In genomic region chr10:52926330-52926729, GRCm38 (mm10) we compare ENCODE assay signal across 35 mouse cellular contexts.
DNase-seq lines count a peak whose midpoint lies in the region; ATAC-seq and TF ChIP-seq lines count a peak whose summit lies in the region.
"Had no signal": no experiment of that assay in that cellular context is flagged by ENCODE, and none has a peak within 500 bp of the region (broad histone marks: within the 10 kb centered on the region; RNA-seq: fewer than 3 reads in every experiment).

No protein-coding gene starts in this region.

- no peak overlapping the region for H3K4me2 ChIP-seq in forebrain, embryonic 13.5 days
- no peak overlapping the region for H3K4me2 ChIP-seq in forebrain, embryonic 11.5 days (ENCODE audit: low read depth, low read length, severe bottlenecking)
- no peak overlapping the region for H3K4me2 ChIP-seq in midbrain, embryonic 14.5 days (ENCODE audit: low read length)
- H3K4me2 ChIP-seq in midbrain, embryonic 15.5 days: no peak overlapping the region
- H3K4me2 ChIP-seq: heart, embryonic 15.5 days; hindbrain, embryonic 13.5 days; neural tube, embryonic 15.5 days had no signal

- no peaks in the 10 kb centered on the region for H3K27me3 ChIP-seq in forebrain, embryonic 13.5 days
- H3K27me3 ChIP-seq in forebrain, embryonic 11.5 days (ENCODE audit: control insufficient read depth, insufficient read depth, low read length): no peaks in the 10 kb centered on the region
- no peaks in the 10 kb centered on the region for H3K27me3 ChIP-seq in midbrain, embryonic 14.5 days (ENCODE audit: control insufficient read depth, insufficient read depth, low read length)
- no peaks in the 10 kb centered on the region for H3K27me3 ChIP-seq in midbrain, embryonic 15.5 days (replicated peaks)
- H3K27me3 ChIP-seq: CH12.LX; heart, embryonic 15.5 days; hindbrain, embryonic 13.5 days; neural tube, embryonic 15.5 days had no signal

- DNase-seq in forebrain, embryonic 11.5 days (ENCODE audit: low spot score): no peak
- no peak for DNase-seq in layer of hippocampus, adult 2 months (ENCODE audit: low spot score in 2 of 2)
- DNase-seq in layer of hippocampus, adult 11-12 months (ENCODE audit: low spot score): no peak
- DNase-seq in midbrain, embryonic 14.5 days: peak; percentile 25
- peak; percentile 85 for DNase-seq in telencephalon, adult 2 months (ENCODE audit: low read depth, low spot score)
- DNase-seq: adrenal gland, adult 2 months; adrenal gland, postnatal 36 days; cerebellum, adult 8-10 months; cerebellum, postnatal 36 days; gastrocnemius, postnatal 25 days; heart, adult 11 months; heart, postnatal 36 days; kidney, adult 8-10 months; kidney, postnatal 4 days; layer of hippocampus, adult 9-11 months; liver; lung, adult 2 months; lung, postnatal 10 days; retina, postnatal 1 day; spleen, adult 18-20 months; thymus, adult 18-20 months; thymus, postnatal 36 days had no signal

- peak; percentile 39; the same call in 1 of the 2 replicates for ATAC-seq in forebrain, embryonic 13.5 days
- no peak for ATAC-seq in forebrain, embryonic 11.5 days (replicated peaks; ENCODE audit: low FRiP score)
- no peak; the same call in 1 of the 2 replicates for ATAC-seq in midbrain, embryonic 14.5 days (ENCODE audit: low FRiP score, low TSS enrichment)
- no peak; the same call in 1 of the 2 replicates for ATAC-seq in midbrain, embryonic 15.5 days (replicated peaks)
- no peak for ATAC-seq in megakaryocyte, adult 5-6 weeks (ENCODE audit: poor library complexity, severe bottlenecking)
- ATAC-seq: activated CD4-positive, CD25-positive, alpha-beta regulatory T cell, adult 4 months; intestine, embryonic 16.5 days had no signal

- H3K9me3 ChIP-seq in forebrain, embryonic 13.5 days (replicated peaks): no peaks in the 10 kb centered on the region
- no peaks in the 10 kb centered on the region for H3K9me3 ChIP-seq in forebrain, embryonic 11.5 days (ENCODE audit: control insufficient read depth, low read length)
- H3K9me3 ChIP-seq in midbrain, embryonic 14.5 days (ENCODE audit: control insufficient read depth, low read length): no peaks in the 10 kb centered on the region
- H3K9me3 ChIP-seq in midbrain, embryonic 15.5 days: no peaks in the 10 kb centered on the region
- H3K9me3 ChIP-seq: heart, embryonic 10.5 days; heart, embryonic 15.5 days; hindbrain, embryonic 13.5 days; neural tube, embryonic 15.5 days had no signal

- no peak overlapping the region for H3K27ac ChIP-seq in forebrain, embryonic 13.5 days
- H3K27ac ChIP-seq in forebrain, embryonic 11.5 days (ENCODE audit: low read depth, low read length): no peak overlapping the region
- peak overlapping the region; percentile 29; the same call in 1 of the 2 replicates for H3K27ac ChIP-seq in layer of hippocampus, adult 2 months
- H3K27ac ChIP-seq in midbrain, embryonic 14.5 days (replicated peaks; ENCODE audit: low read depth, low read length): 0 out of 2 replicates have a peak overlapping the region, but pooled peaks have one; percentile 26
- H3K27ac ChIP-seq in midbrain, embryonic 15.5 days: no peak overlapping the region
- H3K27ac ChIP-seq: heart, embryonic 10.5 days; heart, embryonic 15.5 days; hindbrain, embryonic 13.5 days; kidney, postnatal 0 days; liver, embryonic 14.5 days; macrophage; neural tube, embryonic 15.5 days had no signal

- WGBS in forebrain, embryonic 13.5 days: 81% methylated on average over 3 of the region's 3 CpGs
- 92% methylated on average over 3 of the region's 3 CpGs for WGBS in forebrain, embryonic 11.5 days
- 68% methylated on average over 3 of the region's 3 CpGs for WGBS in midbrain, embryonic 14.5 days
- WGBS in midbrain, embryonic 15.5 days: 67% methylated on average over 3 of the region's 3 CpGs

- H3K4me3 ChIP-seq in forebrain, embryonic 13.5 days: no peak overlapping the region
- H3K4me3 ChIP-seq in forebrain, embryonic 11.5 days (ENCODE audit: low read depth, low read length): no peak overlapping the region
- no peak overlapping the region for H3K4me3 ChIP-seq in layer of hippocampus, adult 2 months
- no peak overlapping the region for H3K4me3 ChIP-seq in midbrain, embryonic 14.5 days (replicated peaks; ENCODE audit: low read depth, low read length)
- no peak overlapping the region for H3K4me3 ChIP-seq in midbrain, embryonic 15.5 days
- H3K4me3 ChIP-seq: heart, embryonic 10.5 days; heart, embryonic 15.5 days; hindbrain, embryonic 13.5 days; neural tube, embryonic 15.5 days had no signal

- H3K9ac ChIP-seq in forebrain, embryonic 13.5 days: no peak overlapping the region
- H3K9ac ChIP-seq in forebrain, embryonic 11.5 days (ENCODE audit: low read length): no peak overlapping the region
- H3K9ac ChIP-seq in midbrain, embryonic 14.5 days (replicated peaks; ENCODE audit: low read length): no peak overlapping the region
- H3K9ac ChIP-seq in midbrain, embryonic 15.5 days: no peak overlapping the region
- H3K9ac ChIP-seq: heart, embryonic 15.5 days; hindbrain, embryonic 13.5 days; liver, embryonic 14.5 days; neural tube, embryonic 15.5 days had no signal

- no peaks in the 10 kb centered on the region; the same call in 1 of the 2 replicates for H3K4me1 ChIP-seq in forebrain, embryonic 13.5 days
- no peaks in the 10 kb centered on the region for H3K4me1 ChIP-seq in forebrain, embryonic 11.5 days (replicated peaks; ENCODE audit: control insufficient read depth, insufficient read depth, low read length)
- no peaks in the 10 kb centered on the region for H3K4me1 ChIP-seq in midbrain, embryonic 14.5 days (ENCODE audit: control insufficient read depth, insufficient read depth, low read length)
- H3K4me1 ChIP-seq in midbrain, embryonic 15.5 days: no peaks in the 10 kb centered on the region
- H3K4me1 ChIP-seq: heart, embryonic 10.5 days; heart, embryonic 15.5 days; hindbrain, embryonic 13.5 days; neural tube, embryonic 15.5 days had no signal

- no peak for TF ChIP-seq CTCF in layer of hippocampus, adult 2 months (conservative IDR thresholded peaks at IDR 0.05)

- no peaks in the 10 kb centered on the region for H3K36me3 ChIP-seq in forebrain, embryonic 13.5 days (ENCODE audit: poor library complexity, severe bottlenecking)
- no peaks in the 10 kb centered on the region for H3K36me3 ChIP-seq in forebrain, embryonic 11.5 days (ENCODE audit: control insufficient read depth, insufficient read depth, low read length)
- no peaks in the 10 kb centered on the region for H3K36me3 ChIP-seq in midbrain, embryonic 14.5 days (ENCODE audit: control insufficient read depth, insufficient read depth, low read length)
- no peaks in the 10 kb centered on the region for H3K36me3 ChIP-seq in midbrain, embryonic 15.5 days (replicated peaks)
- H3K36me3 ChIP-seq: heart, embryonic 10.5 days; heart, embryonic 15.5 days; hindbrain, embryonic 13.5 days; neural tube, embryonic 15.5 days had no signal

Comparison
In these comparisons a context has a peak if more than half of its experiments do, and no peak if none do; other contexts are left out.
1. H3K27ac ChIP-seq: peak in layer of hippocampus, adult 2 months (single experiment) and midbrain, embryonic 14.5 days (single experiment); none in forebrain, embryonic 13.5 days (single experiment), forebrain, embryonic 11.5 days (single experiment) and midbrain, embryonic 15.5 days (single experiment).
2. DNase-seq: peak in midbrain, embryonic 14.5 days (single experiment) and telencephalon, adult 2 months (single experiment); none in forebrain, embryonic 11.5 days (single experiment), layer of hippocampus, adult 2 months (0 of 2) and layer of hippocampus, adult 11-12 months (single experiment).